Mouse (Mus musculus) liver, embryonic 15.5 days (tissue): ENCODE measurements at regions not wholly inside any gene's neighbourhood (a gene's known extent, or its start where the extent isn't known, plus 50 kb on each side); places are given as distances from the start of the nearest gene placed in this dataset.

ENCODE experiments used
- ATAC-seq: fragments of 200-750 bp; cut with Nextera tagmentation; 2 replicates; pipeline ENCODE4 v1.8.0; 2017; ENCODE audit warnings: moderate number of reproducible peaks, mild to moderate bottlenecking, moderate library complexity; ENCODE audit not compliant: insufficient read depth
- H3K27ac ChIP-seq: fragments of 300-500 bp; sonication (generic); replicated peaks from 2 replicates; pipeline ENCODE4 v1.5.1; 2015; ENCODE audit warnings: mild to moderate bottlenecking, inconsistent platforms
- H3K27me3 ChIP-seq: fragments of 300-500 bp; sonication (generic); 2 replicates; pipeline ENCODE4 v1.6.1; 2015; ENCODE audit warnings: mild to moderate bottlenecking, inconsistent platforms
- H3K36me3 ChIP-seq: fragments of 300-500 bp; sonication (generic); replicated peaks from 2 replicates; pipeline ENCODE4 v1.6.1; 2015; ENCODE audit warnings: moderate library complexity, mild to moderate bottlenecking, inconsistent platforms
- H3K4me1 ChIP-seq: fragments of 300-500 bp; sonication (generic); replicated peaks from 2 replicates; pipeline ENCODE4 v1.6.1; 2015; ENCODE audit warnings: inconsistent platforms
- H3K4me2 ChIP-seq: fragments of 300-500 bp; sonication (generic); 2 replicates; pipeline ENCODE4 v1.6.1; 2015; ENCODE audit warnings: moderate library complexity, mild to moderate bottlenecking, inconsistent platforms
- H3K4me3 ChIP-seq: fragments of 300-500 bp; sonication (generic); replicated peaks from 2 replicates; pipeline ENCODE4 v1.5.1; 2015; ENCODE audit warnings: mild to moderate bottlenecking, inconsistent platforms
- H3K9ac ChIP-seq: fragments of 300-500 bp; sonication (generic); 2 replicates; pipeline ENCODE4 v1.6.1; 2015; ENCODE audit warnings: moderate library complexity, mild to moderate bottlenecking, inconsistent platforms
- H3K9me3 ChIP-seq: fragments of 300-500 bp; sonication (generic); replicated peaks from 2 replicates; pipeline ENCODE4 v1.6.1; 2016; ENCODE audit warnings: inconsistent platforms
- WGBS: fragments of 180-500 bp; shearing (Covaris S2); methylation state at CpG from one replicate; pipeline ENCODE4 v1.1.7; 2015; ENCODE audit warnings: mixed read lengths; ENCODE audit not compliant: insufficient replicate concordance; 5-methylcytosine and 5-hydroxymethylcytosine counted together

- H3K9me3 ChIP-seq = no peaks in the 10 kb centered on the region
- ATAC-seq = no peak
- no peaks in the 10 kb centered on the region for H3K27me3 ChIP-seq
- WGBS = 65% methylated on average over 5 of the region's 5 CpGs
- no peak overlapping the region for H3K4me3 ChIP-seq
- no peaks in the 10 kb centered on the region for H3K4me1 ChIP-seq
- H3K27ac ChIP-seq = no peak overlapping the region
- no peaks in the 10 kb centered on the region for H3K36me3 ChIP-seq
- no peak overlapping the region for H3K4me2 ChIP-seq
- no peak overlapping the region for H3K9ac ChIP-seq
Measured at GRCm38 (mm10) chr3:103408724-103409123, 129.6 kb downstream of the Trim33 start.

- WGBS = 52% methylated on average over 2 of the region's 2 CpGs
- ATAC-seq = no peak
- H3K27ac ChIP-seq = no peak overlapping the region
- H3K9me3 ChIP-seq = no peaks in the 10 kb centered on the region
- no peaks in the 10 kb centered on the region for H3K27me3 ChIP-seq
- no peak overlapping the region for H3K9ac ChIP-seq
- H3K4me2 ChIP-seq = no peak overlapping the region
- no peaks in the 10 kb centered on the region for H3K36me3 ChIP-seq
- no peaks in the 10 kb centered on the region for H3K4me1 ChIP-seq
- no peak overlapping the region for H3K4me3 ChIP-seq
Measured at GRCm38 (mm10) chr3:103412247-103412646, 133.2 kb downstream of the Trim33 start.

DNA sequence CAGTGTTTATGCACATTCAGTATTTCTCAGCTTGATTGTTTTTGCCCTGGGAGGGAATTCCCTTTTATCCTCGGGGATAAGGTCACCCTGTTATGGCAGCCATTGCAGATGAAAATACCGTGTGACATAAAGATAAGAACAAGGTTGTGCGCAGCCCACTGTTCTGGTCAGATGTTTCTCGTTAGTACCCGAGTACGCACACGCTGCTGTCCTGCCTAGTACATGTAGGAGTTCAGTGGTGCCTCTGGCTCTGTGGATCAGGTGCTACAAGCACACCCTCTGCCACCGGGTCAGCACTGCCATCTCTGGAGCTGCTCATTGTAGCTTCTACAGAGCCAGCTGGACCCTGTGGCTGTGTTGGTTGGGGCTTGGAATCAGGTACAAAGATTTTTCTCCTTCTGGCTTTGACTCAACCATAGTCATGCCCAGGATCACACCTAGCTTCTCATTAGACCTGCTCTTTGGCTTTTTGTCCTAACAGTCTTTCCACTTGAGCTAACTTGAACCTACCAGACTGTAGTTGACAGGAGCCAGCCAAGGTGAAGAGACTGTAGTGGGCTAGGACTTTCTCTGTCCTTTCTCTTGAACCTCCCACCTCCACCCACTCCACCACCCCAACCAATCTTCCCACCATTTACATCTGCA, 136.1 kb downstream of the Trim33 start:
- H3K4me2 ChIP-seq = no peak overlapping the region
- ATAC-seq = no peak
- H3K4me1 ChIP-seq = no peaks in the 10 kb centered on the region
- no peaks in the 10 kb centered on the region for H3K27me3 ChIP-seq
- no peaks in the 10 kb centered on the region for H3K36me3 ChIP-seq
- H3K9ac ChIP-seq = no peak overlapping the region
- WGBS = 59% methylated on average over 8 of the region's 8 CpGs
- H3K9me3 ChIP-seq = no peaks in the 10 kb centered on the region
- H3K4me3 ChIP-seq = no peak overlapping the region
- no peak overlapping the region for H3K27ac ChIP-seq

GRCm38 (mm10) chr3:103416296-103416695, 137.2 kb downstream of the Trim33 start:
- no peaks in the 10 kb centered on the region for H3K4me1 ChIP-seq
- H3K9me3 ChIP-seq = no peaks in the 10 kb centered on the region
- no peak for ATAC-seq
- no peak overlapping the region for H3K4me2 ChIP-seq
- no peak overlapping the region for H3K27ac ChIP-seq
- no peak overlapping the region for H3K9ac ChIP-seq
- no peak overlapping the region for H3K4me3 ChIP-seq
- H3K36me3 ChIP-seq = no peaks in the 10 kb centered on the region
- 36% methylated on average over 2 of the region's 2 CpGs for WGBS
- H3K27me3 ChIP-seq = no peaks in the 10 kb centered on the region

DNA sequence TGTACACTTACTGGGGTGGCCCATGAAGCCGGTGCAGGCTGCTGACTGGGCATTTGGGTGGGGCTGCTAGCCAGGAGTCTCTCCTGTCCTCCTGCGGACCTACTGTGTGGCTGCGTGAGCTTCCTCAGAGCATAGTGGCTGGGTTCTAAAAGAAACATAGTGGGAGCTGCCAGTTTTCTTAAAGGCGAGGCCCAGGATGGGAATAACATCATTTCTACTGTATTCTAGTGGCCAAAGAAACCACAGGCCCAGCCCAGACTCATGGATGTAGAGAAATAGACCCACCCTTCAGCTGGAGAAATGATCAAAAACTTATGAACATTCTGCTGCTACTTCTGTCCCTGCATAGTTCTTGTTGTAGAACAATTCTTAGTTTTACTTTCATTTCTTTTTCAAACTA, 138.7 kb downstream of the Trim33 start:
- Histone ChIP-seq H3K36me3 (no peaks in the 10 kb centered on the region), H3K27me3 (no peaks in the 10 kb centered on the region), H3K4me2 (no peak overlapping the region), H3K4me3 (no peak overlapping the region), H3K9ac (no peak overlapping the region), H3K27ac (no peak overlapping the region), H3K4me1 (no peaks in the 10 kb centered on the region), H3K9me3 (no peaks in the 10 kb centered on the region)
- 73% methylated on average over 4 of the region's 4 CpGs for WGBS
- no peak for ATAC-seq

- no peaks in the 10 kb centered on the region for H3K4me1 ChIP-seq
- no peak overlapping the region for H3K4me3 ChIP-seq
- ATAC-seq = no peak
- H3K27me3 ChIP-seq = no peaks in the 10 kb centered on the region
- 43% methylated on average over 4 of the region's 4 CpGs for WGBS
- no peak overlapping the region for H3K4me2 ChIP-seq
- no peaks in the 10 kb centered on the region for H3K9me3 ChIP-seq
- no peaks in the 10 kb centered on the region for H3K36me3 ChIP-seq
- H3K27ac ChIP-seq = no peak overlapping the region
- no peak overlapping the region for H3K9ac ChIP-seq
Measured at GRCm38 (mm10) chr3:103419761-103420620, 140.9 kb downstream of the Trim33 start.

- Histone ChIP-seq H3K4me1 (no peaks in the 10 kb centered on the region), H3K9ac (no peak overlapping the region), H3K27me3 (no peaks in the 10 kb centered on the region), H3K4me3 (no peak overlapping the region), H3K36me3 (no peaks in the 10 kb centered on the region), H3K9me3 (no peaks in the 10 kb centered on the region), H3K4me2 (no peak overlapping the region), H3K27ac (no peak overlapping the region)
- no peak for ATAC-seq
- 63% methylated on average over 12 of the region's 12 CpGs for WGBS
Measured at GRCm38 (mm10) chr3:103420621-103421274, 141.7 kb downstream of the Trim33 start.

GRCm38 (mm10) chr3:103421275-103421621, 142.2 kb downstream of the Trim33 start:
- no peak overlapping the region for H3K4me2 ChIP-seq
- 68% methylated on average over 9 of the region's 9 CpGs for WGBS
- no peak overlapping the region for H3K9ac ChIP-seq

DNA sequence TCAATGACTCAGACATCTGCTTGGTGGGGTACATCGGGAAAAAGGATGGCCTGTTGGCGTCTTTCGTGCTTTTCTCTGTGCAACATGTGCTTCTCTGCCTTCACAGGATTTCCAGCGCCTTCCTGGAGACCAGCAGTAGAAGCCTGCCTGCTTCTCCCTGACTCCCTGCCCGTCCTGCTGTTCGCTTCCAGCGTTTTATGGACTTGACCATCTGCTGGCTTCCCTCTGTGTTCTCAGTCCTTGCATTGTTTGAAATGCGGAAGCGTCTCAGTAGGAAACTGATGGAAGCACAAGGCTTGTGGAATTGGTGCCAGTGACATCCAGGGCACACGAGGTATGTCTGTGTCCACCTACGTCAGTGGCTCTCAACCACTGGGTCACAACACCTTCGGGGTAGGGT, 143.7 kb downstream of the Trim33 start:
- Histone ChIP-seq H3K4me1 (no peaks in the 10 kb centered on the region), H3K9me3 (no peaks in the 10 kb centered on the region), H3K36me3 (no peaks in the 10 kb centered on the region), H3K4me3 (no peak overlapping the region), H3K4me2 (no peak overlapping the region), H3K9ac (no peak overlapping the region), H3K27ac (no peak overlapping the region), H3K27me3 (no peaks in the 10 kb centered on the region)
- ATAC-seq = no peak
- 67% methylated on average over 12 of the region's 12 CpGs for WGBS

More at GRCm38 (mm10) chr3:103421275-103421621, 142.2 kb downstream of the Trim33 start:
- no peak overlapping the region for H3K4me3 ChIP-seq
- H3K27ac ChIP-seq = no peak overlapping the region
- H3K27me3 ChIP-seq = no peaks in the 10 kb centered on the region
- H3K4me1 ChIP-seq = no peaks in the 10 kb centered on the region
- ATAC-seq = no peak
- no peaks in the 10 kb centered on the region for H3K36me3 ChIP-seq
- H3K9me3 ChIP-seq = no peaks in the 10 kb centered on the region

DNA sequence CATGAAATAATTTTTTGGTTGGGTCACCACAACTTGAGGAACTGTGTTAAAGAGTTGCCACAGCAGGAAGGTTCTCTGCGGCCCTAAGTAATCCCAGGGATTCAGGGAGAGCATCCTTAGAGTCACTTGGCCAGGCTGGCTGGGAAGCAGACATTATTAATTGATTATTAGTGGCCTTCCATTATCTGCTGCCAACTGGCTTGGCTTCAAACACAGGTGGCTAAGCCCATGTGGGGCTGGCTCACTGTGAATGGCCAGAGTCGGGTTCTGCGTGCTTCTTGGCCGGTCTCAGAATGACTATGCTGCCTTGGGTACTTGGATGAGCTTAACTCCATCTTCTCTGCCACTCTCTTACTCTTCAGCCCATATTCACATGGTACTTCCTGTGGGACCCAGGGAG, 144.2 kb downstream of the Trim33 start:
- Histone ChIP-seq H3K27ac (no peak overlapping the region), H3K9ac (no peak overlapping the region)
- 76% methylated on average over 4 of the region's 4 CpGs for WGBS

DNA sequence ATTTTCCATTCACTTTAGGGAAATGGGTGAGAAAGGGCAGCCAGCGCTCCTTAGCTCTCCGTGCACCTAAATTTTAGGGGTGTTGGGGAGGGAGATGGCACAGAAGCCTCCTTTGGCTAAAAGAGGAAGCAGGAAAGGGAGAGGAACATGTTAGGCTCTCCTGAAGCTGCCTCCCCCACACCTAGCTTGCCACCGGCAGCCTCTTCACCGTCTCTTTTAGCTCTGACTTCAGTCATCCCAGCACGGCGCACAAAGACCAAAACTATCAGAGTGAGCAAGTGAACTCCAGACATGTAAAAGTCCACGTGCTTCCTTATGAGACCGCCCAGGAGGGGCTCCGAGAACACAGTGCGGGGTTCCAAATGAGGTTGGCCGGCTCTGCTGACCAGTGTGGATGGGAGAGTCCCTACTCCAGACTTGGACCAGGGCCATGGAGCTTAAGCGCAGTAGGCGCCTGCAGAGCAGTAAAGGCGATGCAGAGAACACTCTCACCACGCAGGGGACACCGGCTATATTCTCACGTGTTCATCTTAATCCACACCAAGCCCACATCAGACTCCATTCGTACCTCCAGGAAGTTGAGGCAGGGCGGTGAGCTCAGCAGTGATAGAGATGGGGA, 146.8 kb downstream of the Trim33 start:
- Histone ChIP-seq H3K27ac (no peak overlapping the region), H3K4me2 (no peak overlapping the region), H3K4me3 (no peak overlapping the region), H3K36me3 (no peaks in the 10 kb centered on the region), H3K27me3 (no peaks in the 10 kb centered on the region), H3K9ac (no peak overlapping the region), H3K4me1 (peaks cover 5% of the 10 kb centered on the region; the same call in 1 of the 2 replicates), H3K9me3 (no peaks in the 10 kb centered on the region)
- no peak for ATAC-seq
- 73% methylated on average over 19 of the region's 19 CpGs for WGBS

More for the DNA sequence above, 144.2 kb downstream of the Trim33 start:
- no peaks in the 10 kb centered on the region for H3K4me1 ChIP-seq
- no peak for ATAC-seq
- no peaks in the 10 kb centered on the region for H3K27me3 ChIP-seq
- no peak overlapping the region for H3K4me3 ChIP-seq
- no peaks in the 10 kb centered on the region for H3K36me3 ChIP-seq
- H3K4me2 ChIP-seq = no peak overlapping the region
- no peaks in the 10 kb centered on the region for H3K9me3 ChIP-seq
